Mouse (Mus musculus) testis, adult 2 months (tissue): ENCODE measurements around the gene Pcgf3. TPM values are rescaled to one million over a fixed set of nuclear protein-coding genes. Genes with fewer than 3 reads are reported as not detected.

Source experiments
- H3K27ac ChIP-seq: fragments of 200-500 bp; 2 replicates; pipeline ENCODE4 v1.5.1; 2012; ENCODE audit warnings: low read depth, low read length; ENCODE audit not compliant: control insufficient read depth, insufficient read depth
- H3K27me3 ChIP-seq: fragments of 200-500 bp; 2 replicates; pipeline ENCODE4 v1.6.1; 2012; ENCODE audit warnings: mild to moderate bottlenecking, low read length, moderate library complexity; ENCODE audit not compliant: control insufficient read depth, insufficient read depth
- H3K36me3 ChIP-seq: fragments of 200-500 bp; 2 replicates; pipeline ENCODE4 v1.6.1; 2012; ENCODE audit warnings: mild to moderate bottlenecking, low read length; ENCODE audit not compliant: control insufficient read depth, insufficient read depth
- H3K4me1 ChIP-seq: fragments of 200-500 bp; 2 replicates; pipeline ENCODE4 v1.6.1; 2012; ENCODE audit warnings: low read length; ENCODE audit not compliant: control insufficient read depth, insufficient read depth
- H3K4me3 ChIP-seq: fragments of 200-500 bp; 2 replicates; pipeline ENCODE4 v1.5.1; 2012; ENCODE audit warnings: low read depth, mild to moderate bottlenecking, low read length, moderate library complexity, mixed read lengths; ENCODE audit not compliant: control insufficient read depth
- CTCF ChIP-seq: fragments of 200-500 bp; IDR thresholded peaks from 2 replicates; pipeline ENCODE4 v1.5.1; 2012; ENCODE audit warnings: low read depth, mild to moderate bottlenecking, inconsistent platforms, low read length, moderate library complexity; ENCODE audit not compliant: control insufficient read depth, insufficient read depth, insufficient replicate concordance
- POLR2A ChIP-seq: fragments of 200-500 bp; IDR thresholded peaks from 2 replicates; pipeline ENCODE4 v1.6.1; 2012; ENCODE audit warnings: low read depth, mild to moderate bottlenecking, inconsistent platforms, low read length, moderate library complexity; ENCODE audit not compliant: control insufficient read depth
- polyA plus RNA-seq: library from polyadenylated mRNA; depleted of rRNA; stranded (reverse); fragments of >200 nt; gene quantifications from 2 replicates; pipeline ENCODE4 v1.2.3, GENCODE M21; 2012

Pcgf3 gene
- polyA plus RNA-seq, 1 experiment: 4.3 TPM

DNA sequence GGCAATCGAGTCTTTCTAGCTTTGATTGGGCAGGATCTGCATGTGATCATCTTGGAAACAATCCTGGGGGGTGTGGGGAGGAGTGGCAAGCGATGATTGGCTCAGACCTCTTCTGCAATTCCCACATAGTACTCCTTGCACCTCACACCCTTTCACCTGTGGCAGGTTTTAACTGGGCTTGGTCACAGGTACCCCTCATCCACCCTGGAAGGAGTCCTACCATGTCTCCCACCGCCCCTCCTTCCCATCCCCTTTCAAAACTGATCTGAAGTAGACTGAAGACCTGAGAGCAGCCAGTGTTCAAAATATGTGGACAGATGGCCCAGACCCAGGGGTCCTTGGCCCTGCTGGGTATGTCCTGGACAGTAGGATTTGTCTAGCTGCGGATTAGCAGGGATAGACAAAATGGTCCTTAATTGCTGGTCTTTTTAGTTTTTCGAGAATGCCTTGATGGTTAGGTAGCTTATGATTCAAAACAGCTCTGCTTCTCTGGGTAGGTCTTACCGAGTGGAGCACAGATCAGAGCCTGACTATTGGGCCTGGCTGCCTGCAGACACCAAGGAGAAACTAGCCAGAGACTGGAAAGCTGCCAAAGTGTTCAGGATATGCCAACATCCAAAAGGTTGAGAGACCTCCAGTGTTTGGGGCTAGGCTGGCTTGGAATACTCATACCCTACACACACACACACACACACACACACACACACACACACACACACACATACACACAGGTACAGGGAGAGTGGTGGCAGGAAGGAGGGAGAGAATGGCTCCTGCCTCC is 54.7 kb downstream of the Pcgf3 start:
- TF ChIP-seq CTCF (no peak), POLR2A (no peak)
- Histone ChIP-seq H3K4me3 (no peak overlapping the region), H3K27me3 (no peaks in the 10 kb centered on the region), H3K27ac (no peak overlapping the region), H3K36me3 (no peaks in the 10 kb centered on the region), H3K4me1 (no peaks in the 10 kb centered on the region)

DNA sequence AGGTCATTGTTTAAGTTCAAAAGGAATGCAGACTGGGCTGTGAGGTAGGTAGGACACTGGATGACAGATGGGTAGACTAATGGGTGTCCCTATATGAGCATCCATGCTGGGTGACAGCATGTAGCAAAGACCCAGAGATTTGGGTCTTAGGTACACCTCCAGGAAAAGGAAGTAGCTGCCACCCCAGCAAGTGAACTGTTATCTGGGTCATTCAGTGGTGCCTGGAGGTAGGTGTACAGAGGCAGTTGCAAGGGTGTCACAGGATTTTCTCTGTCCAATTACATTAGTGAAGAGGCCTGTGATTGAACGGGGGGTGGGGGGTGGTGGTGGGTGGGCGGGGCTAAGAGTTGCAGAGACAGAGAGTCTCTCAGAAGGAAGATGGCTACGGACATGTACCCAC is 55.6 kb downstream of the Pcgf3 start:
- Histone ChIP-seq H3K4me3 (no peak overlapping the region), H3K27me3 (no peaks in the 10 kb centered on the region), H3K4me1 (no peaks in the 10 kb centered on the region), H3K36me3 (no peaks in the 10 kb centered on the region), H3K27ac (no peak overlapping the region)
- no peak for TF ChIP-seq CTCF
- TF ChIP-seq POLR2A: no peak

DNA sequence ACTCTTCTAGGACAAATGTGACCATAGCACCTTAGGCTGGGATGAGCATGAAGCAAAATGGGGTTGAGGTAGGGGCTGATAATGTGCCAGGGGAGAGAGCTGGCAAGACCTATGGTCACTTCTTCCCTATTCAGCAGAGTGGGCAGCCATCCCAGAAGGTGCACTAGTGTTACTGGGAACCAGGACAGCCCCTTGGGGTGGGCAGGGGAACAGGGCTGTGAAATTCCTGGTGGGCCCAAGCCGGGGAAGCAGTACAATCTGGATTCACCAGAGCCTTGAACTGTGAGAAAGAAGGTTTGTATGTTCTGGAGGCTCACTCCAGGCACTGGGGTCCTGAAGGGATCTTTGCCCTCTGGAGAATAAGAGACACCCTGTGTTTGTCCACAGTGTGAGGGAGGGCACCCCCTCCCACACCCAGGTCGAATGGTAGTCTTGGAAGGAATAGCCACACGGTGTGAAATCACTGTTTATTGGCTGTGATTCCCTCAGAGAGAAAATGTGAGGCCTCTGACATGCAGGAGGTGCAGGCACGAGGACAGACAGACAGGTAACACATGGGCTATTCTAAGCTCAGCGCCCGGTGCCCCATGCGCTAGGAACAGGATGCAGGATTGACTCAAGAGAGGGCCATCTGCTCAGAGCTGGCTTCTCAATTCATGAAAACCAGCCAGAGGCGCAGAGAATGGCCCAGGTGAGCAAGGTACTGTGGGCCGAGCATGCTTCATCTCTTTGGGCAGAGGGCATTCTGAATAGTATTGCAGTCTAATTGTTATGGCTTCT is 57.3 kb downstream of the Pcgf3 start:
- Histone ChIP-seq H3K27ac (no peak overlapping the region), H3K36me3 (no peaks in the 10 kb centered on the region), H3K4me1 (no peaks in the 10 kb centered on the region), H3K4me3 (no peak overlapping the region), H3K27me3 (no peaks in the 10 kb centered on the region)
- TF ChIP-seq POLR2A (no peak), CTCF (no peak)

DNA sequence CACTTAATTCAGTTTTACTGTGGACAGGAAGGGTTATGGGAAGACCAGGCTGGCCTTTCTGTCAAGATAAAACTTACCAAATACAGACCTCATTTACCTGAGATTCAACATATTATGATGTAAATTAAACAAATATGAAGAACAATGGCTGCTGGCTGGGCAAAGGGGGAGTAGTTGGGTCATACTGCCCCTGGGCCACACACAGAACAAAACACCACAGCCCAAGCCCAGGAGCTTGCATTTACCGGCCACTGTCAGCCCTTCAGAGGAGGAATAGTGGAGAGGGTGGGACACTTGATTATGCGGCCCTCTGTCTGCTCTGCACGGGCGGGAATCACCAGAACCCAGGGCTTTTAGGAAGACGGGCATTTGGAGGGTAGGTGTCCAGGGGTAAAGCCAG is 57.9 kb downstream of the Pcgf3 start:
- no peaks in the 10 kb centered on the region for H3K27me3 ChIP-seq
- no peaks in the 10 kb centered on the region for H3K36me3 ChIP-seq
- H3K4me3 ChIP-seq: no peak overlapping the region
- H3K4me1 ChIP-seq: no peaks in the 10 kb centered on the region
- H3K27ac ChIP-seq: no peak overlapping the region
- TF ChIP-seq CTCF (no peak), POLR2A (no peak)

DNA sequence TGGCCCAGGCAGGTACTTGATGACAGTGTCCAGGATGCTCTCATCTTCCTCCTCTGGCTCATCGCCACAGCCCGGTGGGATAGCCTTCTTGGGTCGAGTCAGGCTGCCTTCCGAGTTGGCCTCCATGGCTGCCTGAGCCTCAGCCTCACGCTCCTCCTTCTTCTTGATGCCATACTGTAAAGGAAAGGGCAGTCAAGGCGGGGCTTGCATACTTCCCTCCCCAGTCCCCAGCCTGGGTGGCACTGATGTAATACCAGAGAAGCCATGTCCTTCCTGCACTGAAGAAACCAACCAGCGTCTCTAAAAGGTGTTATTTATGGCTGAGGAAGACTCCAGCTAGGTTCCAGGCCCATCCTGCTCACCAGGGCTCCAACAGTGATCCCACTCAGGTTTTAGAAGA is 59.1 kb downstream of the Pcgf3 start:
- H3K4me3 ChIP-seq: no peak overlapping the region
- H3K27me3 ChIP-seq: no peaks in the 10 kb centered on the region
- no peak overlapping the region for H3K27ac ChIP-seq
- H3K4me1 ChIP-seq: no peaks in the 10 kb centered on the region
- TF ChIP-seq CTCF (no peak), POLR2A (no peak)
- H3K36me3 ChIP-seq: no peaks in the 10 kb centered on the region

DNA sequence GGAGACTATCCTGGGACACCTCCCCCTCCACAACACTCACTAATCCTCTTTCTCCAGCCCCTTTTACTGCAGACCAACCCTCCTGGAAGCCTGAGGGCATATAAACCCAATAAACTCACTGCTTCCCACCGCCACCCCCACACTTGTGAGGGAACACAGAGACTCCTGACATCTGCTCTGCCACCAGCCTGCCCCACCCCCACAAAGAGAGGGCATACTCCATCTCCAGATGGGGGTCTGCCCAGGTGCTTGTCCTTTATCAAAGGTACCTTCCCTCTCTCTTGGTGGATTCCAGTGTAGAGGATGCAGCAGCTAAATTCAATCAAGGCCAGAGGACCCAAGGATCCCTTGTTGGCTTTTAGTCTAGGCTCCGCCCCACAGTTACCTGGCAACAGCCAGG is 60.0 kb downstream of the Pcgf3 start:
- Histone ChIP-seq H3K27ac (no peak overlapping the region), H3K4me1 (no peaks in the 10 kb centered on the region), H3K36me3 (no peaks in the 10 kb centered on the region), H3K4me3 (no peak overlapping the region), H3K27me3 (no peaks in the 10 kb centered on the region)
- TF ChIP-seq CTCF (no peak), POLR2A (no peak)

DNA sequence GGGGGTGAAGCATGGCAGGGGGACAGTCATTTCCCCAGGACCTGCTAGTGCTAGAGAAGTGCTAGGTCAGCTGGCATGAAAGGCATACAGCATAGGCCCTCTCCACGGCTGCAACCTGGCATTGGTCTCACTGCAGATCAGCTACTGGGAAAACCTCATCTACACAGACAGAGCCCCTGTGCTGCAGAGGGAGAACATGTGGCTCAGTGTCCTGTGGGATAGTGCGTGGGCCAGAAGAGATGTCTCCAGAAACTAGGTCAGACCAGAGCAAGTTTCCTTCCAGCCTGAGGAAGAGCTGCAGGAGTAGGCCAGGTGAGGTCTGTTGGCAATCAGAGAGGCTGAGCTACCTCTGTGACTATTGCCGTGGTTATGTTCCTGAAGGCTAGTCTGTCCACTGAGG is 60.9 kb downstream of the Pcgf3 start:
- TF ChIP-seq CTCF: no peak
- TF ChIP-seq POLR2A: no peak

DNA sequence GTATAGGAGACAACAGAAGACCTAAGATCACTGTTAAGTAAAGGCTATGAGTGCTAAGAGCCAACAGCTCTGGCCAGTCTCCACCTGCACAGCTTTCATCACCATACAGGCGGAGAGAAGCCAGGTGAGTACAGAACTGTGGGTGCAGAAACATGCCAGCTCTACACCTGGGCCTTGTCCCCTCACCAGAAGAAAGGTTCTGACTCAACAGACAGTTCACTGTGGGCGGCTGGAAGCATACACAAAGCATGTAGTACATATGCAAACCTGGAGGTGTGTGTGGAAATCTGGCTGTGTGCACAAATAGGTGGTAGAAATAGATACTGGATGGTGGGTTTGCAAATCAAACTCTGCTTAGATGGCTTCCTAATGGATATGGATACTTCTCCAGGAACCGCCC is 61.6 kb downstream of the Pcgf3 start:
- Histone ChIP-seq H3K27me3 (no peaks in the 10 kb centered on the region), H3K4me1 (no peaks in the 10 kb centered on the region), H3K27ac (no peak overlapping the region), H3K36me3 (no peaks in the 10 kb centered on the region), H3K4me3 (no peak overlapping the region)
- TF ChIP-seq CTCF (no peak), POLR2A (no peak)

More for the DNA sequence above, 60.9 kb downstream of the Pcgf3 start:
- Histone ChIP-seq H3K27ac (no peak overlapping the region), H3K27me3 (no peaks in the 10 kb centered on the region), H3K4me3 (no peak overlapping the region), H3K4me1 (no peaks in the 10 kb centered on the region), H3K36me3 (no peaks in the 10 kb centered on the region)
